Mouse (Mus musculus): ENCODE data around the gene Anp32a.
A peak's percentile ranks its signal among the peaks of the same experiment; 100 is the strongest.

The Anp32a gene

GRCm38 (mm10) chr9:62345633-62346387 is 4.7 kb downstream of the Anp32a start:
- no peak for DNase-seq (ENCODE audit: low read depth, low spot score)

GRCm38 (mm10) chr9:62346388-62346679 is 5.2 kb downstream of the Anp32a start:
- DNase-seq (ENCODE audit: low read depth, low spot score), result no peak

- DNase-seq (ENCODE audit: low read depth, low spot score), result no peak
These were observed 6.1 kb downstream of the Anp32a start for GRCm38 (mm10) chr9:62347201-62347600.

GRCm38 (mm10) chr9:62348050-62348449 is 7.0 kb downstream of the Anp32a start:
- DNase-seq (ENCODE audit: low read depth, low spot score), result no peak

- no peak for DNase-seq (ENCODE audit: low read depth, low spot score)
These were observed 7.4 kb downstream of the Anp32a start for GRCm38 (mm10) chr9:62348467-62348985.

- DNase-seq (ENCODE audit: low read depth, low spot score), result no peak
These were observed 8.2 kb downstream of the Anp32a start for GRCm38 (mm10) chr9:62349250-62349649.

- DNase-seq (ENCODE audit: low read depth, low spot score), result no peak
These were observed 9.6 kb downstream of the Anp32a start for GRCm38 (mm10) chr9:62350721-62351120.

- DNase-seq (ENCODE audit: low read depth, low spot score), result no peak
These were observed 10.1 kb downstream of the Anp32a start for GRCm38 (mm10) chr9:62351200-62351599.

GRCm38 (mm10) chr9:62353784-62354183 is 12.7 kb downstream of the Anp32a start:
- DNase-seq (ENCODE audit: low read depth, low spot score), result peak; percentile 52

- DNase-seq (ENCODE audit: low read depth, low spot score), result no peak
These were observed 14.0 kb downstream of the Anp32a start for GRCm38 (mm10) chr9:62354838-62355719.

- peak; percentile 58 for DNase-seq (ENCODE audit: low read depth, low spot score)
These were observed 14.7 kb downstream of the Anp32a start for GRCm38 (mm10) chr9:62355763-62356162.

- no peak for DNase-seq (ENCODE audit: low read depth, low spot score)
These were observed 16.5 kb downstream of the Anp32a start for GRCm38 (mm10) chr9:62357593-62357992.

GRCm38 (mm10) chr9:62358851-62359250 is 17.8 kb downstream of the Anp32a start:
- DNase-seq (ENCODE audit: low read depth, low spot score), result no peak

- DNase-seq (ENCODE audit: low read depth, low spot score), result no peak
These were observed 19.8 kb downstream of the Anp32a start for GRCm38 (mm10) chr9:62360889-62361288.

- no peak for DNase-seq (ENCODE audit: low read depth, low spot score)
These were observed 21.8 kb downstream of the Anp32a start for GRCm38 (mm10) chr9:62362835-62363385.

GRCm38 (mm10) chr9:62363619-62364018 is 22.5 kb downstream of the Anp32a start:
- DNase-seq (ENCODE audit: low read depth, low spot score), result no peak

- no peak for DNase-seq (ENCODE audit: low read depth, low spot score)
These were observed 23.1 kb downstream of the Anp32a start for GRCm38 (mm10) chr9:62364216-62364615.

- no peak for DNase-seq (ENCODE audit: low read depth, low spot score)
These were observed 23.7 kb downstream of the Anp32a start for GRCm38 (mm10) chr9:62364831-62365230.

- no peak for DNase-seq (ENCODE audit: low read depth, low spot score)
These were observed 24.4 kb downstream of the Anp32a start for GRCm38 (mm10) chr9:62365326-62366080.

GRCm38 (mm10) chr9:62366478-62367458 is 25.7 kb downstream of the Anp32a start:
- no peak for DNase-seq (ENCODE audit: low read depth, low spot score)

Data from A20 (cell line).